Mouse (Mus musculus) liver, adult (tissue): Measurements from ENCODE around the gene Entpd3.

ENCODE experiments used
- GATA4 ChIP-seq: IDR thresholded peaks from 2 replicates; pipeline ENCODE4 v1.6.1; 2014; ENCODE audit warnings: mild to moderate bottlenecking, low read length; ENCODE audit not compliant: insufficient replicate concordance

The Entpd3 gene

GRCm38 (mm10) chr9:120539662-120540251 lies at the start of gene Entpd3:
Entpd3 (plus strand) TSS chr9:120539818.
- no peak for TF ChIP-seq GATA4

DNA sequence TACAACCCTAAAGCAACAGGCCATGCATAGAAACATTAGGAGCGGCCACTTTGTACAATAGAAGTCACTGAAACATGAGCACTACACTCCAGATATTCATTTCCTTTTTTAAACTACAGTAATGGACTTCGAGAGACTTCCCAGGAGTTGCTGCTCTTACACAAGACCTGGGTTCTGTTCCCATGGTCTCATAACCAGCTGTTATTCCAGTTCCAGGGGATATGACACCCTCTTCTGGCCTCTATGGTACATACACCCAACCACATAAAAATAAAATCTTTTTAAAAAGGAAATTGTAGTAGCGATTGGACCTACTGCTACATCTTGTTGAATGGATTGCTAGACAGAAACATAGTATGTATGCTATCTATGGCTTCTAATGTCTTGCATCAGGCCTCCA lies 48.1 kb upstream of the Entpd3 start:
- TF ChIP-seq GATA4: no peak

GRCm38 (mm10) chr9:120492010-120492399 lies 47.6 kb upstream of the Entpd3 start, which contains the start of gene Eif1b:
Eif1b (plus strand) TSS chr9:120492232.
- no peak for TF ChIP-seq GATA4

DNA sequence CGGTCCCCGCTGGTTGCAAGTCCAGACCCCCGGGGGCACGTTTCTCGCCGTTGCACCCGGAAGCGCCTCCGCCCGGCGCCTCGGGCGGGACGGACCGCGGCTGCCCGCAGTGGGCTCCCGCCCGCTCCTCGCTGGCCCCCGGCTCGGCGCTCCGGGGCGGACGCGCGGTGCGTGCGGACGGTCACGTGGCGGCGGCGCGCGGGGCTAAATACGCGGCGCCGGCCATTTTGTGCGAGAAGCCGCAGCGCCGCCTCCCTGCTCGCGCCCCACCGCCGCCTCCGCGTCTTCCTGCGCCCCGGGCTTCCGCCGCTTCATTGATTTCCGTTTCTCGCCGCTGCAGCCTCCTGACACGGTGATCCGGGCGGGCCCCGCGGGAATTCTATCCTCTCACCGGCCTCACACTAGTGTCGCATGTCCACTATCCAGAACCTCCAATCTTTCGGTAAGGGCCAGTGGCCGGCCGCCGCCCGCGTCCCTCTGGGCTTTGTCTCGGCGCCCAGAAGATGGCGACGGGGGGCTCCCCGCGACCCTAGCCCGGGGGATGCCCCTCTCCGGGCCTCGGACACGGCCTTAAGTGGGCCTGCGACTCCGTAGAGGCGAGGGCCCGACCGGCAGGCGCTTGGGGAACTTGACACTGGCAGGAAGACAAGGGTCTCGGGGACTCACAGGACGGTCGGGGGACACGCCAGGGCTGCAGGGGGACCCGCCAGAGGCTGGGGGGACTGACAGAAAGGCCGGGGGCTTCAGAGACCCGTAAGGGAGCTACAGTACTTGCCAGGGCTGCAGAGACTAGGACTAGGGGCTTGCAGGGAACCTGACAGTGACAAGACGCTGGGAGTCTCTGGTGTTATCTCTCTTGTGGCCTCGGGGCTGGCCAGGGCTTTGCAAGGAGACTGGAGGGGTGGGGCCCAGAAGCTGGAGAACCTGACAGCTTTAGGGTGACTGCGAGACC lies 46.9 kb upstream of the Entpd3 start:
- no peak for TF ChIP-seq GATA4

DNA sequence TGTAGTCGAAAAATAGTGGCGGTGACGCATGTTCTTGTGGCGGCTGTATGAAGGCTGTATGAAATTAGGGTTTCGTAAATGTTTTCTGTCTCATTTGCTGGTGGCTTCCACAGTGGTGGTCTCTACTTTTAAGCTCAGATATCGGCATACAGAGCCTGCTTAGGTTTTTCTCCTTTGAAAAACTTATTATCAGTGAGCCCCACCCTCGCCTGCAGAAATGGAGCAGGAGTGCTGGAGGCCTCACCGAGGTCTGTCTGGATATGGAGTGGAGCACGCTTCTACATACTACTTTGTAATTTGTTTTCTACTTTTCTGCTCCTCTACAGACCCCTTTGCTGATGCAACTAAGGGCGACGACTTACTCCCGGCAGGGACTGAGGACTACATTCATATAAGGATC lies 45.8 kb upstream of the Entpd3 start:
- no peak for TF ChIP-seq GATA4

DNA sequence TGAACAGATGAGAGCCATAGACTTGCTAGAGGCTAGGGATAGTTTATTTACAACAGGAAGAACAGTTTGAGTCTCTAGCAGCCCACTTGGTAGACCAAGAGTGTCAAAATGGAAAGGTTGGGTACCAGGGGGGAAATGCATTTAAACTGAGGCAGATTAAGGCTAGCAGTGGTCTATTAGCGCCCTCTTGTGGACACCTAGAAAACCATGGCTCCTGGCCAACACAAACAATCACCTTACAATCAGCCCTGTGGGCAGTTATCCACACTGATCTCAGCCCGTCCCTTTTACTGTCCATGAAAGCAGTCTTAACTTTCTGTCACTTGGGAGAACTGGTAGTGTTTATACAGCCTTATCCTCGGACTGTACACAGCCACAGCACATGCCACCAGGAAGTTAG lies 42.9 kb upstream of the Entpd3 start:
- no peak for TF ChIP-seq GATA4

DNA sequence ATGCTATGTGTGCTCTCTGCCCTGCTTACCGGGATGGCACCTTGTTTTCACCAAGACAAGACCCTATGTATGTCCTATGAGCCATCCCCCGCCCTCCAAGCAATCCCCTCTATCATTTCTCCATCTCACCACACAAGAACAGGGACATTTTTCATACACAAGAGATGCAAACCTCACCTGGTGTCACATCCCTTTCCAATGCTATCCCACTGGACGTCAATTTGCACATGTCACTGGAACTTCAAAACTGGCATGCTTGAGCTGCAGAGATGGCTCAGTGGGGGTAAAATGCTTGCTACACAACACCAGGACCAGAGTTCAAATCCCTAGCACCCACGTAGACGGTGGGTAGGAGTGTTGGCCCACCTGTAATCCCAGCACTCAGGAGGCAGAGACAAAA lies 41.6 kb upstream of the Entpd3 start:
- TF ChIP-seq GATA4: no peak

GRCm38 (mm10) chr9:120501191-120501902 lies 38.3 kb upstream of the Entpd3 start:
- TF ChIP-seq GATA4: no peak

GRCm38 (mm10) chr9:120502013-120502412 lies 37.6 kb upstream of the Entpd3 start:
- TF ChIP-seq GATA4: no peak

DNA sequence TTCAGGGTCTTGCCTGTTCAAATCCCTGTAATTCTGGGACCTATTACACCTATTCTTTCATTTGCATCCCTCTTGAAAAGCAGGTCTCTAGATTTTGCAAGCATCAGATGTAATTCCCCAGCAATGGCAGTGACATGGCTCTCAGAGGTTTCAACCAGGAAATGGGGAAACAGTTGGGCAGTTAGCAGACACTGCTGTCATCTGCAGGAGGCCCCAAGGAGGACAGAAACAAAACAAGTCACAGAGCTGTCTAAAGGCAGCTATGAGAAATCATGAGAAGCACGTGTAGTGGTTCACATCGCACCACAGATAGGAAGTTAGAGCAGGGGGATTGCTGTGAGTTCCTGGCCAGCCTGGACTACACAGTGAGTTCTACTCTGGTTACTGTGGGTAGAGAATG lies 35.2 kb upstream of the Entpd3 start:
- no peak for TF ChIP-seq GATA4

DNA sequence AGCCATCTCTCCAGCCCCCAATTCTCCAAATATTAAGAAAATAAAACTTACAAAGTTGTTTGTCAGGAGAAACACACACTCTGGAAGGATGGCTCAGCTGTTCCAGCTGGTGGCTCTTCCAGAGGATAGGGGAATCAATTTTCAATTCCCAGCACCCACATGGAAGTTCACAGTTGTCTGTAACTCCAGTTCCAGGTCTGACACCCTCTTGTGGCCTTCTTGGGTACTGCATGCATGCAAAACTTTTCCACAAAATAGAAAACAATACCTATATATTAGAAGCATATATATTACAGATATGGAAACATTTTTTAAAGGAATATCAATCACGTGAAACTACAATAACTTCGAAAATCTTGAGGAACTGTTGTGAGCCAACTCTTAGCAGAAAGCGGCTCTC lies 27.8 kb upstream of the Entpd3 start:
- no peak for TF ChIP-seq GATA4

DNA sequence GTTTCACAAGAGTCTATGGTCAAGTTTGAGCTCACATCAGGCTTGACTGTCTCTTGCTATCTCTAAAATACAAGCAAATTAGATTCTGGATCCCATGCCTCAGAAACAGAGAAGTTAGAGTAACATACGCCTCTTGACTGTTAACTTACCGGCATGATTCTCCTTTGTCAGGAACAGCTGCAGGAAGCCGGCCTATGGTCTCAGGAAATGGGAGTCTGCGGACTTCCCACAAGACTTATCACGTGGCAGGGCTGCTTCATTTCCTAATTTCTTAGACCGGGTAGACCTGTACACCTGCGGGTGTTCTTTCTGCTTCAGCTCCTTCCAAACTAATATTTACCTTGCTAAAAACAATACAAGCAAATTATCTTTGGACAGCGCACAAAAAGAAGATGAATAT lies 22.9 kb upstream of the Entpd3 start:
- no peak for TF ChIP-seq GATA4

DNA sequence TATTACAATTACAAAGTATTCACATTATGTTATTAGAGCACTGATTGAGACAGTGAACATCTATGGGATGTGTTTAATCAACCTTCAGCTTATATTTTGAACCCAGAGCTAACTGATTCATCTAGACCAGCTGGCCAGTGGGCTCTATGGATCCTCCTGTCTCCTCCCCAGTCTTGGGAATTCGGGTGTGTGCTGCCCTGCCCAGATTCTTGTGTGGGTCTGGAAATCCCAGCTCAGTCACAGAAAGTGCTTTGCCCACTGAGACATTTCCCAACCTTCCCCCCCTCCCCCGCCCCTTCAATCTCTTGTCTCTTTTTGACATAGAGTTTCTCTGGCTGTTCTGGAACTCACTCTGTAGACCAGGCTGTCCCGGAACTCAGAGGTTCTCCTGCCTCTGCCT lies 20.7 kb upstream of the Entpd3 start:
- TF ChIP-seq GATA4: no peak

- TF ChIP-seq GATA4: no peak
These were observed 20.0 kb upstream of the Entpd3 start for GRCm38 (mm10) chr9:120519469-120520125.

DNA sequence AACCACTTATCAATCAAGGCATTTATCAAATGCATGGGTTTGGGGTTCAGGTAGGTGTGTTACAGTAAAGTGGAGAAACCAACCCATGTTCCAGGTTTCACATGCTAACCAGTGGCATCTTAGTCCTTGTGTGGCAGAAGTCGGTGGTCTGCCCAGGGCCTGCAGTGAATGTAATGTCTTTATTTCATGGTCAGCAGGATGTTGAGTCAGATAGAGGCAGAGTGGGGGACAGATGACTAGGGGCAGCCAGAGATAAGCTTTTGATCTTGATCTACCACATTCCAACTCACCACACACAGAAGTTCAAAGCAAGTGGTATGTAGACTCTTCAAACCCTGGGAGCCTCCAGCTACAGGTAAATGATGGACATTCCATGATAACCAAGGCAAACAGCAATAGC lies 18.5 kb upstream of the Entpd3 start:
- TF ChIP-seq GATA4: no peak

DNA sequence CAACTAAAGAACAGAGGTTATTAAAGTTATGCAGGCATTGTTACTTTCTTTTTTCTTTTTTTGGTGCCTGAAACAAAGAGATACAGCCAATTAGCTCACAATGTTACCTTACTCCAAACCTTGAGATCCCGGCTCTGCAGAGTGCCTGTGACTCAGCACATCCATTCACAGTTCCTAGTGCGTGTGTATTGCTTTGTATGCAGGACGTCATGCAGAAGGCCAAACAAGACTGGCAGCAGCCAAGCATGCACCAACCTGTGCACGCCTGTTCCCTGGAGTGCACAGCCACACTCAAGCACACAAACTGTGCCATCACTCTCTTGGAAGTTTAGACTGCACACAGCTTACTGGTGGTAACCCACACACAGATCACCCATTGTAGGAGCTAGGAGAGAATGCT lies 12.3 kb upstream of the Entpd3 start:
- TF ChIP-seq GATA4: no peak

GRCm38 (mm10) chr9:120527919-120528318 lies 11.7 kb upstream of the Entpd3 start:
- no peak for TF ChIP-seq GATA4
